Mouse (Mus musculus): ENCODE data around the gene Lrfn2. TPM values are rescaled to one million over a fixed set of nuclear protein-coding genes. Genes with fewer than 3 reads are reported as not detected.

Gene Lrfn2
- total RNA-seq (2015; ENCODE audit: low replicate concordance) (not detected in 2 replicates), total RNA-seq (2017; ENCODE audit: low replicate concordance) (not detected in 2 replicates)

DNA sequence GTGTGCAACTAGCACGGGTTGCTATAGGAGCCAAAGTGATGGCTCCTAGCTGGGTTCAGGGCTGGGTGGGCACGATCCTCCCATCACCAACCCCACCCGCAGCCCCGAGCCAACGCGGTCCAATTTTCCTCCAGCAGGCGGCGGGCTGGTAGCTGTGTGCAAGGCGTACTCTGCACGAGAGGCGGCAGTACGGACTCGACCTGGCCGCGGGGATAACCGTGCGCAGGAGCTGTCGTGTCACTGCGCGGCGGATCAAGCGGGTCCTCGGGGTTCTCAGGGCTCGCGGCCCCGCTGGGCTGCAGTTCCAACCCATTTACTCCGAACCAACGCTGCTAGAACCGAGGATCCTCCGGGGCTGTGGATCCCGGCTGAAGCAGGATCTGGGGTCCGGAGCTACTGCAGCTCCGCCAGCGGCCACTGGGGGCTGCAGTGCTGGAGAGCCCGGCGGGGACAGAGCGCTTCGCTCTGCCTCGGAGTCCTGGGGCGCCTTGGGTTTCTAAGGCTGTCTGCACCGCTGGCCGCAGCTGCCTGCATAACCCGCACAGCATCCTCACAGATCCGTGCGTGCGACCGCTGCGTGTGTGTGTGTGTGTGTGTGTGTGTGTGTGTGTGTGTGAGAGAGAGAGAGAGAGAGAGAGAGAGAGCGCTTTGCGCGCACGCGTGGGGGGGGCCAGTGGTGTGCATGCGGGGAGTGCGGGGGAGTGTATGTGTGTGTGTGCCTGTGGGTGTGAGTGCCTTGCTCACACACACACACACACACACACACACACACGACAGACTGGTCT lies at the start of gene Lrfn2:
Lrfn2 (plus strand) TSS at position 759 of the 785 bp plus-strand sequence.
- no peak for ATAC-seq (replicated peaks; ENCODE audit: low FRiP score, poor library complexity, severe bottlenecking)

DNA sequence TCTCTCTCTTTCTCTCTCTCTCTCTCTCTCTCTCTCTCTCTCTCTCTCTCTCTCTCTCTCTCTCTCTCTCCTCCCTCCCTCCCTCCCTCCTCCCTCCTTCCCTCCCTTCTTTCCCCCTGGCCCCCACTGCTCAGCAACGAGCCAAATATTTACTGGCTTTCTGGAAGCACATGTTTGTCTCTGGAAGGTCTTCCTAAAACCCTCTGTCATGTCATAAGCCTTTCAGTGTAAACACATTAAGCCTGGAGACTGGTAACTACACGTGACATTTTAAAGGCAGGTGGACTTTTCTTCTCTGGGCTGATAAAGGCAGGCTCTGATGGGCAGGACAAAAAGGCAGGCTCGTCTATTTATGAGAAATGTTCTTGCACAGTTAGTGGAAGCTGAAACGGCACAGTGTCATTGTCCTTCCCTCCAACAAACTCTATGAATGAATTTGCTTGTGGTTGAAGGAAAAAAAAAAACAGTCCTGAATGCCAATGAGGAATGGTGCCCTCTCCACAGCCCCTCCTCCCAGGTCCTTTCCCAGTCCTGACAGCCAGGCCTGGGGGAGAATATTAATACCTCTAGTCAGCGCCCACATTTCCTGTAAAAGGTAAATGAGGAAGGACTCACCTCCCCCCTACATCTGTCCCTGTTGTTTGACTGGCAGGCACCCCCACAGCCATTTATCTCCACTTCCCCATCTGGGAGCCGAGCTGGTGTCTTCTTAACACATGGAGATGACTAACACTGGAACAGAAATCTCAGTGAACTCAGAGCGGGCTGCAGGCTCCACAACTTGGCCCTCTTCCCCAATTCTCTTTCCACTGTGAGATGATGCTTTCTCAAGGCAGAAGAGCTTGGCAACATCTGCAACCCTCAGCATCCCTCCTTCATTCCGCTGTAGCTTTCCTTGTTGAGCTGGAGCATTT lies 44.5 kb upstream of the Lrfn2 start:
- no peak for ATAC-seq (replicated peaks; ENCODE audit: low FRiP score, poor library complexity, severe bottlenecking)

DNA sequence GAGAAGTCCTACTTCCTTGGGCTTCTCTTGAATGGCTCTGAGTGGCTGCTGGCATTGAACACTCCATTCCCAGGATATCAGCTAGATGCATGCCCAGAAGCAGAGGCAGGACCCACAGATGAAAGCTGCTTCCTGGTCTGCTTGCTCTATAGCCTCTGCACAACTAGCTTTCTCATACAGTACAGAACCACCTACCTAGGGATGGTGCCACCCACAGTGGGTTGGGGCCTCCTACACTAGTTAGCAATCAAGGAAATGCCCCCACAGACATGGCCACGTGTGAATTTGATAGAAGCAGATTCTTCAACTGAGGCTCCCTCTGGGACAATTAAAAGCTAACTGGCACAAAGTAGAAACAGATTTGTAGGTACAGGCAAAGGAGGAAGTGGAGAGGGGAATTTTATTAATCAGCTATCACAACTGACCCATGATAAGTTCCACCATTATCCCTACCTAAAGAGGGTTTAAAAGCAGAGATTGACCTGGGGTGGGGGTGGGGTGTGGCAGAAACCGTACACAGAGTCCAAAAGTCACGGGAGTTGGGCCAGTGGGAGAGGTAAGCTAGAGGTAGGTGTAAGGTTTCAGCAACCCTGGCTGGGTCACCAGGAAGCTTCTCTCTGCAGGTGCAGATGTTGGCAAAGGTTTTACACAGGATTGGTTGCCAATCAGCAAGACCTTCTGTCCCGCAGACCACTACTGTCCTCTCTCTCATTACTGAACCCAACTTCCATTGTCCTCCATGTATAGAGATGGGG lies 26.7 kb upstream of the Lrfn2 start:
- ATAC-seq (replicated peaks; ENCODE audit: low FRiP score, poor library complexity, severe bottlenecking): no peak

DNA sequence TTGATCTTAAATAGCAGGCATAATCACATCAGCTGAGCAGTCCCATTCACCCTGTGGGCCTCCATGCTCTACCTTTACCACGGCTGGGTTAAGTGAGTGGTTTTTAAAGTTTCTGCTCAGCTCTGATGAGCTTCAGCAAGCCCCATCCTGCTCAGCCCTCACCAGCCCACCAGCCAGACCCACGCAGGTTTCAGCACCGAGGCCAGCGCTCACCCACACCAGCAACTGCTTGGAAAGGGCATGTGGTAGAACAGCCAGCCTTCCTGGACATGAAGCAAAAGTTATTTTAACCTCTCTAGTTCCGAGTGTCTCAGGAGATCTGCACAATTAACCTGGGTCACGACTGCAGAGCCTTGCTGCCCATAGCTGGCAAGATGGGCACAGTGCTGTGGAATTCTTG lies 18.7 kb upstream of the Lrfn2 start:
- no peak for ATAC-seq (replicated peaks; ENCODE audit: low FRiP score, poor library complexity, severe bottlenecking)

DNA sequence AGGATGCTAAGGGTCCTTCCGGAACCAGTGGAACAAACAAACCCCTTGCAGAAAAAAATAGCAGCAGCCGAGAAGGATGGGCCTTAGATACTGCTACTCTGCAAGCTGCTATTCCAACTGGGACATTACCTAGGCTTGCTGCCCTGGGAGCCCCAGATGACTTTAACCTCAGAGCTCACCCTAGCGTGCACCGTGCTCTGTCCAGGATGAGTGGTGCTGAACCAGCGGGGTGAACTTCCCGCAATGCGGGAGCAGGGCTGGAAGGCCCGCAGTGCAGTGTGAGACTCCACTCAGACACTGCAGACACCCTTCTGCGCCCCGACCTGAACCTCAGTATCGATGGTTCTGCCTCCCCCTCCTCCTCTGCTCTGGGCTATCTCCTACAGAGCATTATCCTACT lies 14.8 kb upstream of the Lrfn2 start:
- ATAC-seq (replicated peaks; ENCODE audit: low FRiP score, poor library complexity, severe bottlenecking): no peak

DNA sequence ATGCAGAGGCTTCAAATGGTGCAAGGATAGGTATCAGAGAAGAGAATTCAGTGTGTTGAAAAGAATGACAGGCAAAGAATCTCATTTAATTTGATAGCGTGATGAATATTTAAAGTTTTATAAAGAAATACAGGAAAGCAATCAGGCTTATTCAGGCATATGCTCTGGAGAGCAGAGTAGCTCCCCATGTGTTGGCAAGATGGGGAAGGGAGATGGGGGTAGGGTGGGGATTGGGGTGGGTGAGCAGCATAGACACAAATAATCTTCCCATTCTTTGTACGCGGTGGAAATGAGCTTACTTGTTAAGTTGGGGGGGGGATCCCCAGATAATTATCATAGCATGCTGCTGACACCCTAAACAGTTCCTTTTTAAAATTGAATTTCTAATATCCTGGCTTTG lies 13.7 kb upstream of the Lrfn2 start:
- no peak for ATAC-seq (replicated peaks; ENCODE audit: low FRiP score, poor library complexity, severe bottlenecking)

DNA sequence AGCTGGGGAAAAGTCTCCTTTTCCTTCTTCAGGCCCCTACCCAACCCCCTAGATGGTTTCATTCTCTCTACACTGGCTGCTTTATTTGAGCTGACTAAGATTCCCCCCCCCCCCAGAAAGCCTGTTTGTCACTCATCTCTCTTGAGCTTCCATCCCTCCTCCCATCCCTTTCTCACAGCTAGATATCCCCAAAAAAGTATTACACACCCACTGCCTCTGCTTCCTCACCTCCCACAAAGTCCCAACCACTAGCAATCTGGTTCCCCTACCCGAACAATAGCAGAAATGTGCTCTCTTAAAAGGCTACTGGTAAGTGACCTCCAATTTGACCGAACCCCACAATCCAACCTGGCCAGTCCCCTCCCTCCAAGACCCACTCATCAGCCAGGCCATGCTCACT lies 9.3 kb upstream of the Lrfn2 start:
- no peak for ATAC-seq (replicated peaks; ENCODE audit: low FRiP score, poor library complexity, severe bottlenecking)

DNA sequence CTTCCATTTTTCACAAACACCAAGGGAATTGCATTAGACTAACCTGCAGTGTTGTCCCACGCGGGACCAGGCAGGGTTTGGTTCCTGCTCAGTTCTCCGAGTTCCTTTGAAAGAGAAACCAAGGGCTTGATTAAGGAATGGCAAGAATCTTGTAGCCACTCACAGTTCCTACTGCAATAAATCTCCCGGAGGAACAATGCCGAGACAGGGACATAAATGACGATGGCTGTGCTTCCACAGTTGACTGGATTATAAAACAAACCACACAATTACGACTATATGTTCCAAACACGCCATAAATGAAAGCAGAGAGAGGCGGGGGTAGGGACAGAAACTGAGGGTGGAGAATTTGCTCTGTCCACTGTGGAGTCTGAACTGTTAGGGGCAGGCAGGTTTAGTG lies 6.8 kb upstream of the Lrfn2 start:
- ATAC-seq (replicated peaks; ENCODE audit: low FRiP score, poor library complexity, severe bottlenecking): no peak

DNA sequence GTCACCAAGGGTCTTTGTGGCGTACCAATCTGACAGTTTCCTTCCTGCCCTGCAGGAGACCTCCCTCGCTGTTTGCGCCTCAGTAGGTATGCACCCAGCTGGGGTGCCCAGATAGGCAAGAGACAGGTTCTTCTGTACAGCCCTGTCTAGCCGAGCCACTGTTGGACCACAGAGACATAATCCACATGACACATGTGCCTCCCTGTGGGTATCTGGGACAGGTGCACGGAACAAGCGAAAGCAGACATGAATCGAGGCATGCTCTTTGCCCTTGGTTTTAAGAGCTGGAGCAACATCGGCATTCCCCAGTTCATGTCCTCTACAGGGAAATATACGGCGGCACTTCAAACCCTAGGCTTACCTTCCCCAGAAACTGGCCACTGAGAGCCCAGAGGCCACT lies 1.2 kb upstream of the Lrfn2 start:
- no peak for ATAC-seq (replicated peaks; ENCODE audit: low FRiP score, poor library complexity, severe bottlenecking)

DNA sequence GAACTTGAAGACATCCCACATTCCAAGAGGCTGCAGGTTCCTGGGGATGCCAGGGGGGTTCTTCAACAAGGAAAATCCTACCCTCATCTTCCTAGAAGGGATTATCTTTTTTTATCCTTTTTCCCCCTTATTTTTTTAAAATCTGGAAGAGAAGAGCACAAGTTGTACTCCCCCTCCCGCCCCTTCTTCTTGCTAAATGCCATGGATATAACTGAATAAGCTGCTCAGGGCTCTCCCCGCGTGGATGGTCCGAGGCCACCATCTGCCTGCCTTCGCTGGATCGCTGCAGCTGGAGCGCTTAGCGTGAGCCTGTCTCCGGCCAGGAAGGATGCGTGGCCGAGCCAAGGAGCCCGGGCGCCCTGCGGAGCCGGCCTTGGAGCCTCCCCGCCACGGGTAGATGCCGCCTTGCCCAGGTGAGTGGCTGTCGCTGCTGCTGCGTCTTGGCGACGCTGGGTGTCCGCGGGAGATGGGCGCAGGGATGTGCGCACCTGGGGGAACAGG lies 277 bp downstream of the Lrfn2 start:
- no peak for ATAC-seq (replicated peaks; ENCODE audit: low FRiP score, poor library complexity, severe bottlenecking)

DNA sequence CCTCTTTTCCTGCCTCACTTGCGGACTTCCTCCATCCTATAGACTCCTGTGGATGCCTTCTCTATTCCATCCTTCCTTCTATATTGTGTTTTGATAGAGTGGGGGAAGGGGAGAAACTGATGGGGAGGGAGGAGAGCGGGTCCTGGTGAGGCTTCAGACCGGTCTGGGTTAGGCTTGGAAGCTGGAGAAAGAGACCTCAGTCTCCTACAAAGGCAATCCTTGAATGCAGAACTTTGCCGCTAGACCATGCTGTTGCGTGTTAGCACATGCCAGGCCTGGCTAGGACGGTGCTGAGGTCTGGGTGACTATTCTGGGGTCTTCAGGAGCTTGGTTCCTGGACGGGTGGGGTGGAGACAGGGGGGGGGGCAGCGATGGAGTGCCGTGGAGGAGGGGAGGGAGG lies 737 bp downstream of the Lrfn2 start:
- ATAC-seq (replicated peaks; ENCODE audit: low FRiP score, poor library complexity, severe bottlenecking): no peak

DNA sequence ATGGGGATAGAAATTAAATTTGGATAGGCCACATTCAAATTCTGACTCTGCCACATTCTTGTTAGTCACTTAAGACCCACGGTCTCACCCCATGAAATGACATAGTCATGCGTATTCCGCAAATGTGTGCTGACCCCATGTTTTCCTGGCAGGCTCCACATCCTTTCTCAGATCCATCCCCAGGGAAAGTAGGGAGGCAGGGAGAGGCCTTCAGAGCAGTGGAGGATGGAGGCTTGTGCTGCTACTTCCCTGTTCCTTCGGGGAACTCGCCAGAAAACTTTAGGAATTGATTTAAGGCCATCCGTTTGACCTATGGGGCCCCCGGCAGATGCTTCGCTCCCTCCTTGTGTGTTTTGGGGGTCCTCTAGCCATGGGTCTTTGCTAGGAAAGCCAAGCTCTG lies 3.0 kb downstream of the Lrfn2 start:
- ATAC-seq (replicated peaks; ENCODE audit: low FRiP score, poor library complexity, severe bottlenecking): no peak

DNA sequence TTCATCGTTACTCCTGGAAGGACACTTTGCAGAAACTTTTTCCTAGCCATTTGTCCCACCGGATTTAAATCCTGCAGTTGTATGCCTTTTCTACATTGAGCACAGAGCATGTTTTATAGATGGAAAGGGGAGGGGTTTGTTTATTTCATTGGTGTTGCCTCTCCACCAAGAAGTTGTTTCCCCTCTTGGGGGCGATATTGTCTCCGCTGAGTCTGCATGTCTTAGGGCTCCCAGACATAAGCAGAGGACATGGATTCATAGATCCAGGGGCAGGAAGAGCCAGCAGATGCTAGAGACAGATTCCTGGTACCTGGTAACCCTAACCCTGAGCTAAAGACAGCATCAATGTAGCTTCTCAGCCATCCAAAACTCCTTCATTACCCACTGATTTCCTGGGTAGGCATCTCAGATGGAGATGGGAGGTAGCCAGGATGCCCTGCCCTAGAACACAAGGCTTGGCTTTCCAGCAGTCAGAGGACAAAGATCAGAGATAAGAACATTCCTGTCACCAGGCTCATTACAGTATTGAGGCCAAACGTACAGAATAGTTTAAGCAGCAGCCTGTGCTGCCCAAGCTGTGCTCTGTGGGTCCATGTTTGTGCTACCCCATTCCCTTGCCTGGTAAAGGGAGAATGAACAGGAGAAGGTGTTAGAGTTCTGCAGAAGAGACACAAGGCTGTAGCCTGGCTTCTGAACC lies 4.4 kb downstream of the Lrfn2 start:
- ATAC-seq (replicated peaks; ENCODE audit: low FRiP score, poor library complexity, severe bottlenecking): no peak

DNA sequence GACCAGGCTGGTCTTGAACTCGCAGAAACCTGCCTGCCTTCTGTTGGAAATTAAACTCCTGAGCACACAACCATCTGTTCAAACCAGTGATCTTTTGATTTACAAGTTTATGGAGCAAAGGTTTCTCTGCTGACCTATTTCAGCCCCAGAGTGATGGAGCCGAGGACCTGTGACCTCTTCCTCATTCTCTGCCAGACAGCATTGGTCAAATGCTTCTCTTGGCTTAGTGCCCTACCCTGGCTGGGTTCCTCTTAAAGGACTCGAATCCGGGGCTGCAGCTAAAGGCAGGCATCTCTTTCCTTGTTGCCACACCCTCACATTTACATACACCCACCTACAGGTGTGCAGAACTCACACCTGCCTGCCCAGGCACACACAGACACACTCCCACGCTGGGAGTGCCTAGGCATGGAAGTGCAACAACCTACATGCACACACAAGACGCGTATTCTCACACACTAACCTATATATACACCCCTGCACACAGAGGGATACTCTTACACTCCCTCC lies 6.6 kb downstream of the Lrfn2 start:
- ATAC-seq (replicated peaks; ENCODE audit: low FRiP score, poor library complexity, severe bottlenecking): no peak

DNA sequence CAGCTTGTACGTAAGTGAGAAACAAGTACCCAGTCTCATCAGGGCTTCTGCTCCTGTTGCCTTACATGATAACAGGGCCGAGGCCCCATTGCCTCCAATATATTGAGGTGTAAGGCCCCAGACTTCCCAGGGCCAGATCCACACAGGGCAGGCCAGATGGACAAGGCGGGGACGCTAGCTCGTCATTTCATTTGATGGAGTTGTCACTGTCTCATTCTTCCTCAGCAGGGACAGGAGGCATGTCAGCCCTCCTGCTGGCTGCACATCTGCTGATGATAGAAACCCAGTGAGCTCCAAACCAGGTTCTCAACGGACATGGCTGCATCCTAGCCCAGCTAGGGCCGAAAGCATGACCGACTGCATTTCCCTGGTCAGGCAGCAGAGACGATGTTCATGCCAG lies 14.1 kb downstream of the Lrfn2 start:
- ATAC-seq (replicated peaks; ENCODE audit: low FRiP score, poor library complexity, severe bottlenecking): no peak

DNA sequence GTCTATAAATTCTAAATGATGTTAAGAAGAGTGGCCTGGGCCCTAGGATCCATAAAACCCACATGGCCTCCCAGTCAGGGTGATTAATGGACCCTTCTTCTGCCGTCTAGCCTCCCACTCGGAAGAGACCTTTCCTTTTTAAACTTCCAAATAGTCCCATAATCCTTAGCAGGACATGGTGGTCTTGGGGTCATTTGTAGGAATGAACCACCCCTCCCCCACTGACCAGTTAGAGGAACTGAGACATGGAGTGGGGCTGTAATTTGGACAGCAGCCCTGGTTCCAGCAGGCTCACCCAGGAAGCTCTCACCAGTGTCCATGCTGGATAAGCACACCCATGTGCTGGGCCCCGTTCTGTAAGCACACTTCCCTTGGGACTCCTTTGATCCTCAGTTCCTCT lies 14.6 kb downstream of the Lrfn2 start:
- ATAC-seq (replicated peaks; ENCODE audit: low FRiP score, poor library complexity, severe bottlenecking): no peak

DNA sequence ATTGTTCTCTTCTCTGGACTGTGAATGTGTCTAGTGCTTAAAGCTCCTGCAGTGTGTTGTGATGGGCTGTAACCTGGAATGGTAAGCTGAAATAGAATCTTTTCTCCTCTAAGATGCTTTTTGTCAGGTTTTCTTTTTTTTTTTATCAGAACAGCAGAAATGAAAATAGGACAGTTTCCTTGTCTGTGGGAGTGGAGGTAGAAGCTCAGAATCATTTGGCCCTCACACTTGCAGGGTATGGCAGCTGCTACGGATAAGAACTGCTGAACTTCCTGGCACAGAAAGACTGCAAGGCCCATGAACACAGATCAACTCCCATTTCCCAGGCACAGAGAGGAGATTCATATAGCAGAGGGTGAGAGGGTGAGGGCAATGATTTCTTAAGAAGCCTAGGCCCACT lies 19.1 kb downstream of the Lrfn2 start:
- no peak for ATAC-seq (replicated peaks; ENCODE audit: low FRiP score, poor library complexity, severe bottlenecking)

DNA sequence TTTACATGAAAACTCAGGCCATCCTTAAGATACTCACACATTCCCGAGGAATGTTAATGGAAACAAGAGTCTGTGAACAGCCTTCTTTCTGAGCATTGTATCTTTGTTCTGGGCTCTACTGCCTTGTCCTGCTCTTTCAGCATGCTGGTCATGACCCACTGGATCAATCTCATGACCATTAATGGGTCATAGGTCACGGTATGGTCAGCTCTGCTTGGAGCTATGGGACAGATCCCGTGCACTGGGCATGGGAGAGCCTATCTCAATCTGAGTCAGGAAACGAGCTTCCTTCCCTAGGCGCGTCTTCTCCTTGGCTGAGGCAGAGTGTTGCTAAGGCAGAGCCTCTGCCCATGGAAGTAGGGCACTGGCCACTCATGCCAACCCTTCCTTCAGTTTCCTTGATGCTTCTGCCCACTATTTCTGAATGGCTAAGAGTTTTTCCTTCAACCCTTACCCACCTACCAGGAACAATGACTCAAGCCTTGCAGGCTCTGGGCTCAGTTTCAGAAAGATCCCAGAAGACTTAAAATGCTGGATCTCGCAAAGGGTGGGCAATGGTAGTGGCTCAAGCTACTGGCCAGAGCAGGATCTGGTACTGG lies 24.0 kb downstream of the Lrfn2 start:
- ATAC-seq (replicated peaks; ENCODE audit: low FRiP score, poor library complexity, severe bottlenecking): no peak

DNA sequence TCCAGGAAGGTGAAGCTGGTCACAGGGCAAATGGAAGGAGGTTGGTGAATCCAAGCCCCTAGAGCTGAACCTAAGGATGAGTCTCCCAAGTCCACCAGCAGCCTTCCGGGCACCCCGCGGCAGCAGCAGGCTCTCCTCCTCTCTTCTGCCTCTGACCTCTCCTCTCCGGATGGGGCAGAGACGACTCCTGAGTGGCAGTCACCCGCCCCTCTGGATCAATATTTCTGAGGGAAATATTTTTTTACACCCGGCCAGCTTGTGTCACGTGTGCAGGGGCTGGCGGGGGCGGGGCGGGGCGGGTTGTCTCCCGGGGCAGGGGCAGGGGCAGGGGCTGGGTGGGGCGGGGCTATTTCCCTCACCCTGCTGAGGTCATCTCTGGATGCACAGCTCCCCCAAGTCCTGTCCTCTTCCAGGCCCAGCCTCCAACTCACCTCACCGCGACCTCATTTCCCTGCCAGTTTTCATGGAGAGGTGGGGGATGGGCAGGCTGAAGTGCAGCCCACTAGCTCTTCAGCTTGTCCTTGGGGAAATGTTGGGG lies 28.1 kb downstream of the Lrfn2 start:
- no peak for ATAC-seq (replicated peaks; ENCODE audit: low FRiP score, poor library complexity, severe bottlenecking)

Measured in erythroid progenitor cell, adult 5-6 weeks (primary cell).